Mouse (Mus musculus): ENCODE results near the gene F2. TPM values are rescaled to one million over a fixed set of nuclear protein-coding genes. Genes with fewer than 3 reads are reported as not detected.

F2 gene
- polyA plus RNA-seq (2015; fragmentation: Nextera tagmentation; extraction: Ambion mirVana): 0.36 and 1.4 TPM in 2 replicates

GRCm38 (mm10) chr2:91636229-91636628, at the start of gene F2:
F2 (minus strand) TSS chr2:91636414.

GRCm38 (mm10) chr2:91649553-91650359, 13.5 kb upstream of the F2 start, which contains the start of the genes Zfp408 and Arhgap1:
Zfp408 (minus strand) TSS chr2:91649791.
Arhgap1 (plus strand) TSS chr2:91649860.

Other genes starting within 250 kb of the F2 start
- 21.9 and 23.7 TPM in 2 replicates for gene 1110051M20Rik, start 191.7 kb downstream of the F2 start, polyA plus RNA-seq (2015; fragmentation: Nextera tagmentation; extraction: Ambion mirVana)
- gene Lrp4, start 178.9 kb downstream of the F2 start, polyA plus RNA-seq (2015; fragmentation: Nextera tagmentation; extraction: Ambion mirVana): 2.1 and 2.2 TPM in 2 replicates
- gene Ckap5, start 109.7 kb downstream of the F2 start, polyA plus RNA-seq (2015; fragmentation: Nextera tagmentation; extraction: Ambion mirVana): 26.9 and 34.3 TPM in 2 replicates
- 5.4 and 5.7 TPM in 2 replicates for gene Zfp408, start 13.4 kb upstream of the F2 start, polyA plus RNA-seq (2015; fragmentation: Nextera tagmentation; extraction: Ambion mirVana)
- 190 and 228 TPM in 2 replicates for gene Arhgap1, start 13.4 kb upstream of the F2 start, polyA plus RNA-seq (2015; fragmentation: Nextera tagmentation; extraction: Ambion mirVana)
- 17.6 and 18.2 TPM in 2 replicates for gene Atg13, start 74.2 kb upstream of the F2 start, polyA plus RNA-seq (2015; fragmentation: Nextera tagmentation; extraction: Ambion mirVana)
- 10.6 and 12.1 TPM in 2 replicates for gene Harbi1, start 74.4 kb upstream of the F2 start, polyA plus RNA-seq (2015; fragmentation: Nextera tagmentation; extraction: Ambion mirVana)
- 6.1 TPM in 2 replicates for gene Ambra1, start 93.7 kb upstream of the F2 start, polyA plus RNA-seq (2015; fragmentation: Nextera tagmentation; extraction: Ambion mirVana)